Mouse (Mus musculus) thymus, adult 18-20 months (tissue): ENCODE data around the gene Ptprk.

ENCODE experiments used
- DNase-seq, 2 experiments: peaks; one replicate each; pipeline ENCODE4 v3.0.0; 2022; ENCODE audit warnings: mixed read lengths in 2 of 2

Gene Ptprk

DNA sequence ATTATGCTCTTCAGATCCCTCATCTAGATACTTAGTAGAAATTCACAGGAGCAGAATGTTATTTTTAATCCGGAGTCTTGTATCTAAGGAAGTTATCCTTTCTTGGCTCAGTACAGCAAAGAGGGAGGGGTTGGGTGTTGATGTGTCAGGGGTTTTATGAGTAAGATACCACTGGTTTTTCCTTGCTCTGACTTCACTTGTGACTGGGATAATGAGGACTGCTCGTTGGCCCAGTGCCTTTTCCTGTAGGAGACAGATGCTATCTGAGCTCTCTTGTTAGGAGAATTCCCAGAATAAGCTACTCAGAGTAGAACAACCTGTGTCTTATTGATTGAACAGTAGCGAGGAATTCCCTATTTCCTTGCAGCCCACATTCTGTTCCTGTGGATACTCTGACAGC lies 39.3 kb downstream of the Ptprk start:
- DNase-seq: no peak

DNA sequence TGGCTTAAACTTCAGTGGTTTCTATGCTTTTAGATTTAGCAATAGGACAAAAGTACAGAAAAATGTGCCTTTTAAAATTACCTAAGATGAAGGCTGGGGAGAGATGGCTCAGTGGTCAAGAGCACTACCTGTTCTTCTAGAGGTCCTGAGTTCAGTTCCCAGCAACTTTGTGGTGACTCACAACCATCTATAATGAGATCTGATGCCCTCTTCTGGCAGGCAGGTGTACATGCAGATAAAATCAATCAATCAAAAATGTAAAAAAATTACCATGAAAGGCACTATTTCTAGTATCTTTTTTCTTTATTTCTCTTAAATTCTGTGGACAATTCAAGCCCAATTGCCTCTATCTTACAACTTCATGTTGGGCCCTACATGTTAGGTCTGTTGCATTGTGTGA lies 42.4 kb downstream of the Ptprk start:
- DNase-seq: no peak

DNA sequence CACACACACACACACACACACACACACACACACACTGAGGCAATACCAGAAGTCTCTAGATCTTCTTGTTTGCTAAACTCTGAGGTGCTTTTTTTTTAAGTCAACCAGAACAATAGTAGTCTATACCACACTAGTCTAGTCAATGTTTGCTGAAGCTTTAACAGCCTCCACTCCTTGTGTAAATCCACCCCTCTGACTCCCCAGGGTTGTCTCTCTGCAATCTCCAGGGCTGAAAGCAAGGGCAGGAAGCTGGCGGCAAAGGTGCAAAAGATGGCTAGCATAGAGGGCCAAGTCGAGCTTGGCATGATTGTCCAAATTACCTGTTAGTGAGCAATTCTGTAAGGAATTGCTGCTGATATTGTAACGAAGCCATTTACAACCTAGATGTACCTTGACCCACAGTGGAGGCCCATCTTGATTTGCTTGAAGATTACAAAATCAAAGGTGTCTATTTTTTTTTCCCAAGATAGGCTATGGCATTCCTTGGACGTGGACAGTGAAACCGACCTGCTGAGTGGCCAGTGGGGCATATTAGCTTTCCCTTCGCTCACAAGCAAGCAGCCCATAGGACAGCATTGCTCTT lies 44.3 kb downstream of the Ptprk start:
- DNase-seq: no peak

- no peak for DNase-seq
Measured at GRCm38 (mm10) chr10:28123881-28124280, 49.3 kb downstream of the Ptprk start.

GRCm38 (mm10) chr10:28128011-28128410 lies 53.4 kb downstream of the Ptprk start:
- DNase-seq: no peak

- no peak for DNase-seq
Measured at GRCm38 (mm10) chr10:28128450-28128849, 53.8 kb downstream of the Ptprk start.

DNA sequence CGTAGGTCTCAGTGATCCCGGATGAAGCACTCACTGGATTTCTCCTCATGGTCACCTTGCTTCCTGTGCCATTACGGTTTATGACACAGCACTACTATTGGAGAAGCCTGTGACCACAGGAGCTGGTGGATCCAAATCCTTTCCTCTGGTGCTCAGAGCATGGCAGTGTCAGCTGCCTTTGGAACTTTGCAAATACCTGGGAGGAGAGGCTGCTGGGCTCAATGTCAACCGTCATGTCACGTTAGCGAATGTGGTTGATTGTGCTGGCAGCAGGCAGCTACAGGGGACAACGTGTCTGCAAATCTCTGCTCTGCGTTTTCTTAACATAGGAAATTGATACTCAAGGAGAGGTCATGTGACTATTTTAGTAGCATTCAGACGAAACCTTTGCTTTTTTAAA lies 55.8 kb downstream of the Ptprk start:
- no peak for DNase-seq

- no peak for DNase-seq
Measured at GRCm38 (mm10) chr10:28133770-28134169, 59.1 kb downstream of the Ptprk start.

DNA sequence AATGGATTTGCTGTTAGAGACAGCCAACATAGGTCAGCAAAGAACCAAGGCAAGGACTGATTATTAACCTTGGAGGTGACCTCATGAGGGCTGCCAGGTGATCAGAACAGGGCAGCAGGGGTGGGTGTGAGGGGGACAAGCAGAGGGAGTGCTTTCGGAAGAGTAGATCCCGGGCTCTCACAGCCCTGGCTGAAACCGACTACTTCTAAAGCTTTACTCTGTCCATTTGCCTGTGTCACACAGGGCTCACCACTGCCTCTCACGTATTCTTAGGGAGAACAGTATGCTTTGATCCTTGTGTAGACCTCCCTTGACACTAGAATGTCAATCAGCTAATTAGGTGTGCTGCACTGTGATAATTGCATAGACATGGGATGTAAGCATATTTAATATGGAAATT lies 63.8 kb downstream of the Ptprk start:
- DNase-seq: no peak

DNA sequence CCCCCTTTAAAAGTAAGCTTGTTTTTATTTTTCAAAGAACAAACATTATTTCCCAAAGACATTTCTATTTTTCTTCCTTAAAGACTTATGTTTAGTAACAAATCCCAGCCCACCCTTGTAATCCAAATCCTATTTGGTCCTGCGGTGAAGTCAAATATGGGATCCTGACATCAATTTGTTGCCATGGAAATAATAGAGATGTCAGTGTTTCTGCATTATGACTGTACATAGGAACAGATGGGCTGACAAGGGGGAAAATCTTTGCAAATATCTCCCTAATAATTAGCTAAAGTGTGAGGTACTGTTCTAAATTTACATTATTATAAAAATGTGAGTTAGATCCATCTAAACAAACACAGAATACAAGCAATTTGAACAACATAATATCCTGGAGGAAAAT lies 69.8 kb downstream of the Ptprk start:
- DNase-seq: no peak

GRCm38 (mm10) chr10:28145326-28145725 lies 70.7 kb downstream of the Ptprk start:
- no peak for DNase-seq

DNA sequence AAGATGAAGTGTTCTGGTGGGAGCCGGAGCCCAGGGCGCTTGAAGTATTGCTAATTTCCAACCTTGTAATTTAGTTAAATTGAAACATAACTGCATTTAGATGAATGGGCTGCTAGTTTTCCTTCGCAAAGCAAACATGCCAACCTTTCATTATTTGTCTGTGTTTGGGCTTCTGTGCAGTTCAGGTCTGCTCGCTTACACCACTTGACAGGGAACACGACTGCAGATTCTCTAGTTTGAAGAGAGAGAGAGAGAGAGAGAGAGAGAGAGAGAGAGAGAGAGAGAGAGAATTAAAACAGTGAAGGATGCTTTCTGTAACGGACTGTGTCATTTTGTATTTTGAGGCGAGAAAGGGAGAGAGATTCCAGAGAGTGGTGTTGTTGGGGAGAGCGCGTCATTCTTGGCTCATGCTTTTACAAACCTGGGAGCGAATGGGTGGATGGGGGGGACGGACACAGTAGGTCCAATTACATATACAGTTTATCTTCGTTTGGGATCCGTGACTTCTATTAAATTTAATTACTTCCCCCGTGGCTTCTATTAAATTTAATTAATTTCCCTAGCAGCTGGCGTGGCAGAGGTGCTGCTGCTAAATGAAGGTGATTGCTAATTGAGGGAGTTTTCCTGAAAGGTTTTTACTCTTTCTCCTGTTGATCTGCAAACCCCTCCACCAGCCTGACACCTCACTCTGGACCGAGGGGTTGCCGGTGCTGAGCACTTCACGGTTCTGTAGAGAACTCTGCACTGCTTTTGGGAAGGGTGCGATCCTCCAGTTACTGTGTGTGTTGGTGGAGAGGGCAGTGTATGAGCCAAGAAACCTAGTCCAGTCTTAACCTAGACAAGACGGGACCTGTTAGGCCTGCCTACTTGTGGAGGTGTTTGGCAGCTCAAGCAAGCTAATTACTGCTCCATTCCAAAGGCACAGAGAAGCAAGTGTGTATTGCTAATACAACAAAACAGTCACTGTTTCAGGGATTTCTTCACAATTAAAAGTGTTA lies 81.4 kb downstream of the Ptprk start:
- no peak for DNase-seq

GRCm38 (mm10) chr10:28159716-28160115 lies 85.1 kb downstream of the Ptprk start:
- DNase-seq: no peak

- DNase-seq: no peak
Measured at GRCm38 (mm10) chr10:28161306-28161705, 86.7 kb downstream of the Ptprk start.

DNA sequence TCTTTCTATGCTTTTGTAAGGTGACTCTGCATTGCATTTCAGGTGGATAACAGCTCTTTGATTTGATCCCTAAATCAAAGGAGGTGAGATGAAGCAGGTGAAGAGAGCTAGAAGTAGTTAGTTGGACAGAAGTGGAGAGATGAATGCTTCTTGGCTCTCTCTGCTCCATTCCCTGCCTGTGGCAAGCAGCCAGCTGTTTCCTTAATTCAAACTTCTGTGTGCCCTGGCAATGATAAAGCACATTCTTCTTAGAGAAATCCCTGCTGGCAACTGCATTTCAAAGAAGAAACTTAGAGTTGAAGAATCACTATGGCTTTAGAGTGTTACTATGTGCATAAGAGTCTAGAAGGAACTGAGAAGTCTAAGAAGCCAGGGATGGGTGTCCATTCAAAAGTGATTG lies 89.6 kb downstream of the Ptprk start:
- no peak for DNase-seq

DNA sequence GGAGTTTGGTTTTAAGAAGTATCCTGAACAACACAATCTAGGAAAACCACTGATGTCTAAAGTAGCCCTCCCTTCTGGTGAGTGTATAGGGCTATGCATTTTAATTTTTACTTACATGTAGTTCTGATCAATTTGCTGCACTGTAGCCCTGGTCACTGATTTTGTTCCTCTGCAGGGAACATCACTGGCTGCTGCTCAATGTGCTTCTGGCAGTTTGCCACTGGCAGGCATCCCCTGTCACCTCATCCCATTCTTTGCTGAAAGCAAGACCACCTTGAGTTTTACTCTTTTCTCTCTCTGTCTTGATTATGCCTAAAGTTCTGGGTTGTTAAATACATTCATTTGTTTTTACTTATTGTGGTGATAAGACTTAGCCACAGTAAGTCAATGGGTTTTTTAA lies 90.1 kb downstream of the Ptprk start:
- DNase-seq: no peak

DNA sequence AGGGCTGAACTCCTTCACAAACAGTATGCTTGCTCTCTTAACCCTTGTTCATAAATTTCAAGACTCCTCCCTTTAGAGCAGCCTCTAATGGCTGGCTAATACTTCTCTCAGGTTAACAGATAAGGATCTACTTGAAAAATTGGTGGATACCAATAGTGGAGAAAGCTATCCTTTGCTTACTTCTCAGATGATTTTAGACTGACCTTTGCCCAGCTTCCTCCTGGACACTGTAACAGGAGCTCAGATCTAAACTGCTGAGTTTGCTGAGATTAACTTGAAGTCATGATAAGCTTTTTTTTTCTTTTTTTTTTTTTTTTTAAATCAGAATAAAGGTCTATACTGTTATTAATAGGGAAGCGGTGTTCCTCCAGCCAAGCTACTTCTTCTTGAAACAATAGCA lies 92.0 kb downstream of the Ptprk start:
- DNase-seq: no peak

- no peak for DNase-seq
Measured at GRCm38 (mm10) chr10:28167097-28167496, 92.5 kb downstream of the Ptprk start.

DNA sequence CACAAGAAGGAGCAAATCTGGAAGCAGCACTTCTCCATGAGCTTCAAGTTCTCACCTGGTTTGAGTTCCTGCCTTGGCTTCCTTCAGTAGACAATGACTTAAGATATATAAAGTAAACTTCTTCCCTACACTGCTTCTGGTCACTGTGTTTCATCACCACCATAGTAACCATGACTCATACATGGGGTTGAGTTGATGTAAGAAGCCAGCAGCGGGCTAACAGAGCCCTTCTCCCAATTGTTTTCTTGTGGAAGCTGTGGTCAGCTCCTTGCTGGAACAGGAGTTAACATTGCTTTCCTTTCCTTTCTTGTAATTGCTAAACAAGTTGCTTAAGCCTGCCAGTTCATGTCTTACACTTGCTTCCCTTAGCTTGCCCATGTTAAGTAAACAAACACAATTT lies 96.6 kb downstream of the Ptprk start:
- no peak for DNase-seq

DNA sequence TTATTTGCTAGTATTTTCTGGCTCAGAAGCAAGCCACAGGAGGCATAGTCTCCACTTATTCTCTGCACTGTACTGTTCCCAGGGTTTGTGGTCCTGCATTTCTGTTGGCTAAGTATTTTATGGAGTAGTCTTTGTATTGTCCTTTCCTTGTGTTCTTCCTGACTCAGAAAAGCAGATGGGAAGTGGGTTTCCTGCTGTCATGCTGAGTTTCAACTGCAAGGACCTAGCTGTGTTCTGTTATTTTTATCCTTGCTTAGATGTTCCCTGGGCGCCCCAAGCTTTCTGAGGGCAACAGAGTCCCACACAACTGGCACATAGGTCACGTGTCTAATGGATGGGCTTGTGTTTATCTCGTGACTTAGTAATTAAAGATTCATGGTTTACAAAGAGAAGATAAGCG lies 104.3 kb downstream of the Ptprk start:
- no peak for DNase-seq

DNA sequence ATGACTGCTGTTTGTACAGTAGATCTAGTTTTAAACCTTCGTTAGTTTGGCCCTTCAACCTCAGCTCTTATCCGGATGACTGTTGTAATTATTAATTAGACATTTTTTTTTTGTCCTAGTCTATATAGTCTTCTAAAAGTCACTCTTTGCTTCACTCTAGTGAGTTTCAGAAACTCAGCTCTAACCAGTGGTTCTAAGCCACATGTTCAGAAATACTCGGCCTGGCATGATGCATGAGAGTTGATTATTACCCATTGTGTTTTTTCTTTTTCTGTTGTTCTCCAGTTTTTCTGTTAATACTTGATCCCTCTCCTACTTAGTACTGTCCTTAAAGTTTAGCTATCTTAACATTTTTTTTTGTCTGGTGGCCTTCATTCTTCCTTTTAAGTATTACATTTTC lies 107.5 kb downstream of the Ptprk start:
- DNase-seq: no peak

GRCm38 (mm10) chr10:28184675-28185074 lies 110.1 kb downstream of the Ptprk start:
- no peak for DNase-seq

GRCm38 (mm10) chr10:28185326-28185725 lies 110.7 kb downstream of the Ptprk start:
- DNase-seq: no peak

DNA sequence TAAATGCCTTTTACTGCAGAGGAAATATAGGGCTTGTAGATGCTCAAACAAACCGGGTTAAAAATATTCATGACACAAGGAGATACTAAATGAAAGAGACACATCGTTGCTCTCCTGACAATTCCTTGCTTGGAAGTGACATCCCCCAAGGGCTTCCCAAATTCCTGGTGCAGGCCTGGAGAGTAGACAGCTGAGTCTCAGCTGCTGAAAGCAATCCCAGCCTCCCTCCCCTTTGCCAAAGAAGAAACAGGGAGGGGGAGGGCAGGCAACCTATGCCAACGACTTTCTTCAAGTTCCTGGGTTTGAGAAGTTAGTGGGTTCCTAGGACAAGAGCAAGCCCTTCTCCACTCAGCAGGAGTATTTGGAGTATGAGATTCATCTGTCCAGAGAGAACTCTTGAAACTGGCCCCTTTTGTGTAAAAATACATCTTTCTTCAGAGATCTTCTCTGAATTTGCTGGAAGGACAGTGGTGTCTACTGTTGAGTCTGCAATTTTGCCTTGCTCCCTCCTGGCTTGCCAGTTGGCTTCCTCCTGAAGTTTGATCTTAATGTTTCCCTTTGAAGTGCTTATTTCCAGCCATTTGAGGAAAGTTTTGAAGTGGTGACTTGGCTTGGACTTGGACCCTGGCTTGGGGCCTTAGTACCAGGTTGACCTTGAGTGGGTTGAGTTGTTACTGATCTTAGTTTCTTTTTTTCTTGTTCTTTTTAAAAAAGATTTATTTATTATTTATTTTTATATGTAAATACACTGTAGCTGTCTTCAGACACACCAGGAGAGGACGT lies 111.6 kb downstream of the Ptprk start:
- no peak for DNase-seq
